Mouse (Mus musculus) telencephalon, adult 2 months (tissue): ENCODE data around the gene Ralgps2.

Experiments
- DNase-seq: peaks from one replicate; pipeline ENCODE4 v3.0.0-alpha.2; 2011; ENCODE audit warnings: low read depth, low spot score

Gene Ralgps2

GRCm38 (mm10) chr1:156813485-156813884, 125.9 kb downstream of the Ralgps2 start:
- DNase-seq, result no peak

GRCm38 (mm10) chr1:156812716-156813115, 126.7 kb downstream of the Ralgps2 start:
- no peak for DNase-seq

DNA sequence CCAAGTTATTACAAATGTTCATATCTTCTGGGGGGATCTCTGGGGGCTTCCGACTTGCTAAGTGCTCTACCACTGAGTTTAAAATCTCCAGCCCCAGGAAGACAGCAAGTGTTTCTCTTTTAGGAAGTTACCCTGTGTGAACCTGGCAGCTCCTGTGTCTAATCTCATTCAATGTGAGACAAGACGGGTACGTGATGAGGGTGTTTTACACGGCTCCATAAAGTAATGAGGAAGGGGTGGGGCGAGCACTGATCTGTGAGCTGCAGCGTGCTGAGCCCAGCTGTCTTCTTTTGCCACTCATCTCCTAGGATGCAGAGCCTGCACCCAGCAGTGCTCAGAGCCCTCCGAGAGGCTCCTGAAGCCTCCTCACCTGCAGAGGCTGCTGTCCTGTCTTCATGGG, 127.5 kb downstream of the Ralgps2 start:
- no peak for DNase-seq

GRCm38 (mm10) chr1:156808332-156808731, 131.1 kb downstream of the Ralgps2 start:
- DNase-seq, result no peak

DNA sequence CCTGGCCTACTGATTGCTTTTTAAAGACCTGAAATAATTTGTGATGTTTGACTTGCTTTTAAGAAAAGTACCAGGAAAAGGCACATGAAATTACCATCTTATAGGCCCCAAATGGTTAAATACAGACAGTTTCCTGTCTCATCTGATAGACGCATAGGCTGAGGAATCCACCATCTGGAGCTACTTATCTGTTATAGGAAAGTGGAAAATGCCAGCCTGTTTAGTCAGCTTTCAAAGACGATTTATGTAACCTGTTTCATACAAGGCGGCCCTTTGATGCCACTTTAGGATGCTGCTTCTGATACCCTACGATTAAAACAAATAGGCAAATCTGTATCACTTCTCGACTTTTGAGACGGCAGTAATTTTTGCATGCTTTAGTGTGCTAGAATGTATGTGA, 138.2 kb downstream of the Ralgps2 start:
- DNase-seq, result peak; percentile 45

DNA sequence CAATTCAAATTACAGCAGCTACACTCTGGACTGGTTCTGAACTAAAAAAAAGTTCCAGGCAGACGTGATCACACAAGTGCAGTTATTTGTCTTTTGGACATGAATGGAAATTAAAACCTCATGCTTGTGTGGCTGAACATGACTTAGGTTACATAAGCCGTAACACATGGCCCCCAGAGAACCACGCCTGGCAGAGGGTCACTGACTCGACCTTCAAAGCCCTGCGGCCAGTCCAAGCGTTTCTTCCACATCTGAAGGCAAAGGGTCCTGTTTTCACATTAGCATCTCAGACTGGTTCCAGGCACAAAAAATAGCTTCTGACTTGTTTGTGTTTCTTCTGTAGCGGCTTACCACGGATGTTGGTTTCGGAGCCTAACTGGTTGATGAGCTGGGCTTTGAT, 143.2 kb downstream of the Ralgps2 start:
- no peak for DNase-seq

GRCm38 (mm10) chr1:156789844-156790490, 149.5 kb downstream of the Ralgps2 start:
- no peak for DNase-seq

DNA sequence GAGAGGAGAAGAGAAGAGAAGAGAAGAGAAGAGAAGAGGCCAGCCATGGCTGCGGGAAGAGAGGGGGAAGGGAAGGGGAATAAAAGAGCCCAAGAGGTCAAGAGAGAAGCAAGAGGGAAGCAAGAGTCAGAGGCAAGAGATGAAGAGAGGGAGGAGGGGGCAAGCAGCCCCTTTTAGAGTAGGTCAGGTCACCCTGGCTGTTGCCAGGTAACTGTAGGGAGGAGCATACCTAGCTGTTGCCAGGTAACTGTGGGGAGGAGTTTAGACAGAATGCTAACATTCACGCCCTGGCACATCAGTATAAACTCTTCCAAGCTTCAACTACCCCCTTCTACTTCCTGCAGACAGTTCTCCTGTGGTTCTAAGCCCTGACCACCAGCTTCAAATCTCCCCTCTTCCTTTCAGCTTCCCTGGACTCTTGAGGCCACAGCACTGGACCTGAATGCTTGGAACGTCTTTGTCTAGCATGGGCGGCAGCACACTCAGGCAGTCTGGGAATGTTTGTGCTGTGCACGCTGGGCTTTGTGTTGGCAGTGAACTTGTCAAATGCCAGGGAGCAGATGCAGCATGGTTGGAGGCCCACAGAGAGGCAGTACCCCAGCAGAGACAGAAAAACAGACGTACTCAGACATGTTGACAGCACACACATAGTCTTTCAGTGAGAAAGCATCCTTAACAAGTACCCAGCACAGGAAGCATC, 152.1 kb downstream of the Ralgps2 start:
- DNase-seq, result no peak

GRCm38 (mm10) chr1:156786074-156786473, 153.4 kb downstream of the Ralgps2 start:
- no peak for DNase-seq

DNA sequence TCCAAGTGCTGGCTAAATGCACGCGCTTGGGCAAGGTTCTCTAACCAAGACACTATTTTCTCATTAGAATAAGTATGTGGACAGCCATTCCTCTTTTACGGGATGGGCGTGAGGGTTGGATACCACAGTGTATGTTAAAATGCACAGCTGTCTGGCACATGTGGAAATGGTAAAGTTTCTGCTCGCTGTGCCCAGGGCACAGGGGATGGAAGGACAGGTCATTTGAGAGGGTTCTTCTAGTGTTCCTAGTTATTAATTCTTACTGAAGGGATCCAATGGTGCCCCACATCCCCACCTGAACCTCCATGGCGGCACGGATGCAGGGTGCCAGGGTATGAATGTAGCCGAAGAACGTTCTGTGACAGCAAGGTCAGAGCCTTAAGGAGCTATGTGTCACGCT, 154.5 kb downstream of the Ralgps2 start:
- no peak for DNase-seq

DNA sequence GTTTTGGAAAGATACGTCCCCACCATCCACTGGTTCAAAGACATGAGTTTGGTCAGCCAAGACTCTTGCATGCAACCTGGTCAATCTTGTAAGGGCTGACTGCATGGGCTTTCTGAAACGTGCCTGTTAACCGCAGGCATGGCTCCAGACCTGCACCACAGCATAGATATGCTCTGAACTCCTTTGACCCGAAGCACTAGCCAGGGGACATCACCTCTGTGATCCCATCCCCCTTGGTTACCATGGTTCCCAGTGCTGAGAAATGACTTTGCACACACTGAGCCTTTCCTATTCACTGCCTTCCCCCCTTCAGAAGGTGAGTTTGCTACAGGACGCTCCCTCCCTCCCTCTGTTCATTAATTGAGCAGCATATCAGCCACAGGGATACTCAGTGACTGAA, 155.3 kb downstream of the Ralgps2 start:
- no peak for DNase-seq

- no peak for DNase-seq
These were observed 157.2 kb downstream of the Ralgps2 start for GRCm38 (mm10) chr1:156781971-156782850.

GRCm38 (mm10) chr1:156781076-156781741, 158.2 kb downstream of the Ralgps2 start:
- DNase-seq, result no peak

DNA sequence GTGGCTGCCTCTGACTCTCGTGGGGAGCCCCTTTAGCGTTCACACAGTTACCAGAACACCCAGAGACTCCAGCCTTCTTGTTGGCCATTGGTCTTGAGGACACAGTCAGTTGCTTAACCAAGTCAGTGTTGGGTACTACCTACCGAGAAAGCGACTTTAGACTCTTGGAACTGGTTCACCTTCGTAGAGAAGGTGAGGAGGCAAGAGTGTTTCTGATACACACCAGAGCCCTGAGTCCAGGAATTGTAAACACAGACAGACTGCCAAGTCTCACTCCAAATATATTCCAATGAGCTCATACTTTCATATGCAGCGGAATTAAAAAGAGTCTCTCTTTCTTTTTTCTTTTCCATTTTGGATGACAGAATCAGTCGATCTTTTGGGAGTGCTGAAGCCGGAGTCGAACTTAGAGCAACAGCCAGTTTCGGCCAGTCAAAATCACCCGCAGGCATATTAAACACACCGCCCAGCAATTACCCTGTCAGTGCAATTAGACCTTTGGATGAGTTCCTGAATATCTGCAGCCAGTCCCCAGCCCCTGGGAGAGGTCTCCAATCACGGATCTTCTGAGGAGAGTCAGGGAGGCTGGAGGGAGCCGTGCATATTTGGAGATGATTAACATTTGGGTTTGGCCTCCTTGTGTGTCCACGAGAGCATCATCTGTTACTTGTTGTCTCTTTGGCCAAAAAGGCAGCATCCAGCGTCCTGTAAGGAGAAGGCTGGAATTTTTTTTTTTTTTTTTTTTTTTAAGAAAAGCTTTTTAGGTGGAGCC, 159.0 kb downstream of the Ralgps2 start:
- DNase-seq, result no peak

DNA sequence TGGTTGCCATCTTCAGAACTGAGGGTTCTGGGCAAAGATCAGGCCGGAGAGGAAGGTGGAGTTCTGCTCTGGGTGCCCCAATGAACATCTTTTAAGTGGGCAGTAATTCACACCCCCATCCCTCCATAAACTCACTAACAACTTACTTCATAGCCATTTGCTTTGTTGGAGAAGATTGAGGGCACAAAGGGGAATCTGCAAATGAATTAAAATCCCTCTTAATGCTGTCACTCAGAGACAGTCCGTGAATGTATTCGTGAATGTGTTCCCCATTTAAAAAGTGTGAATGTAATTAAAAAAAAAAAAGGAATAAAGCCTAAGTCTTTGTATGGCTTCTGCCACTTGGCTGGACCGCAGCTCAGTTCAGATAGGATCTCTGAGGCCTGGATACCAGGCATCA, 159.8 kb downstream of the Ralgps2 start:
- no peak for DNase-seq

DNA sequence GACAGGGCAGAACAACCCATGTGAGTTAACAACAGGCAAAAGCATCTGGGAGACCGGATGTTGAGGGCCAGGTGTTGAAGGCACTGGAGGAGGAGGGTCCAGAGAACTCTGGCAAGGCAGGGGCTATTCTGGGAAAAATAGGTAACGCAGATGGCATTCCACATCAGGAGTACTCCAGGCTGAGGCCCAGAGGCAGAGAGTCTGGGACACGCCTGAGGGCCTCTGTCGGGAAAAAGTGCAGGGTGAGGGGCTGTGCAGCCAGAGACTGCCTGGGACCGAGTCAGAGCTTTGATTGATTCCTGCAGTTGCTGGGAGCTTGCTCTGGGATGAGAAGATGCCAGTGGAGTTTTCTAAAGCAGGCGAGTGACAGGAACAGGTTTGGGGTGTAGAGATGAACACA, 160.4 kb downstream of the Ralgps2 start:
- DNase-seq, result no peak

DNA sequence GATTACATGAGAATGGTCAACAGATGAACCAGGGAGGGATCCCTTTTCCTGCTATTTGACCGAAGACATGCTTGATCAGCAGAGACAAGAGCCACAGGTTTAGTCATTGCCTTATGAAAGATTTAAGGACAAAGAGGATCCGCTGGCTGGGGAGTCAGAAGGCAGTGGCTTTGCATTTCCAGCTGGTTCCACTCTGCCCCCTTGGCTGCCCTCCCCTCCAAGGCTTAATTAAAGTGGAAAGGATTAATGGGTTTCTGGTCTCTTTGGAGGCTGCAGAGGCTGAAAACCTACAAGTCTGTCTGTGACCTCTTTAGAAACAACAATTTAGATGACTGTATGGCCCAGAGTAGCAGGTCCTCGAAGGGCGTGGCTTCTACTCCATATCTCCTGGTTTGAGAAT, 161.5 kb downstream of the Ralgps2 start:
- DNase-seq, result no peak

GRCm38 (mm10) chr1:156775983-156776382, 163.4 kb downstream of the Ralgps2 start:
- DNase-seq, result no peak

- DNase-seq, result no peak
These were observed 164.2 kb downstream of the Ralgps2 start for GRCm38 (mm10) chr1:156775190-156775589.

- DNase-seq, result no peak
These were observed 168.6 kb downstream of the Ralgps2 start for GRCm38 (mm10) chr1:156770845-156771244.

DNA sequence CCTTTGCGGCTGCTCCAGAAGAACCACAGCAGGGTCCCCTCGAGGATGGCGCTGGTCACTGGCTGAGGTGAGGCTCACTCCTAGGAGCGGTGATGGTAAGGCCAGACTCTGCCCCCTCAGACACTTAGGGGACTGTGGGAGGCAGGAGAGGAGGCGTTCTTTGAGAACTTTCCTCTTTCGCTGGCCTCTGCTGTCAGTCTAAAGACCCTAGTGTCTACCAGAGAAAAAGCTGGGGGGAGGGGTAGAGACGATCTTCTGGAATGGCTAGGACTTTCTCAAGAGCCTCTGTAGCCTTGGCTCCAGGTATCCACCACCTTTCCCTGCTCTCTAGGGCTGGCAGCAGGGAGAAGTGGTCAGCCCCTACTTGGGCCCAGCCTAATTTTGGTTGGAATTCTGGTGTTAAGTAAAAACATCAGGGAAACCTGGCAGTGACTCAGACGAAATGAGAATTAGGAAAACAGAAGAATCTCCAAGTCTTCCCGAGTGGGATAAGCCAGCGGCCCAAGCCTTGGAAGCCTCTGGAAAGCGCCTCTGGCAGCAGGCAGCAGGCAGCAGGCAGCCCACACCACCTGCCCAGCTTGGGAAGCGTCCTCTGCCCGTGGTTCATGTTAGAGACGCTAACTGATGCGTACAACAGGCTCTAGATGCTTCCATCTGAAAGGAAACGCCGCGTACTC, 169.7 kb downstream of the Ralgps2 start:
- no peak for DNase-seq
